Mouse (Mus musculus) E14TG2a.4 (cell line): ENCODE measurements around the gene Kcnd1.

Source experiments
- CTCF ChIP-seq: conservative IDR thresholded peaks from 2 replicates; pipeline ENCODE4 v1.5.1; 2014; ENCODE audit warnings: low read length
- NANOG ChIP-seq: IDR thresholded peaks from 2 replicates; pipeline ENCODE4 v1.6.1; 2014; ENCODE audit warnings: borderline replicate concordance, low read length, mixed read lengths
- POU5F1 ChIP-seq: IDR thresholded peaks from 2 replicates; pipeline ENCODE4 v1.6.1; 2014; ENCODE audit warnings: low read length, borderline replicate concordance

DNA sequence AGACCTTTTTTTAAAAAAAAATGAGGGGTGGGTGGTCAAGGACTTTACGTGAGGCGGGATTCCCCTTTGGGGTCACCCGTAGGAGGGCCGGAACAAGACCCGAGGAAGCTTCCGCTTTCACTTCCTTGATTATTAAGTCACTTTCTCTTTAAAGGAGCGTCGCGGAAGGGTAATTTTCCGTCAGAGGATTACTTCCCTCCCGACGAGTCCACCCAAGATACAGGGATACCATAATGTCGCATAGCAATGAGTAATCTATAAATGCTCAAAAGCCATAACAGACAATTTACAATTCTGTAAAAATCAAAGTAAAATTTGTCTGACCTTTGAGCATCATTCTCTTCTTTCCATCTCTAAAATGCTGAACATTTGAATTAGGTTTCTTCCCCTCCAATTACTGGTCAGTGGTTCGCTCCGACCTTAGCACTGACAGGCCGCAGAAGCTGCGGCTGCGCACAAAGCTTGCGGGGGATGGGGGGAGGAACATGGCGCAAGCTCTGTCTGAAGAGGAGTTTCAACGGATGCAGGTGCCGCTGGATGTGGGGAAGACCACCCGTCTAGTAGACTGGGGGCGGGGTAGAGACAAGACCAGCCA lies 32.5 kb upstream of the Kcnd1 start, which contains the start of gene Gripap1:
- no peak for TF ChIP-seq CTCF
- TF ChIP-seq POU5F1: no peak
- TF ChIP-seq NANOG: no peak
